Mouse (Mus musculus) heart, postnatal 0 days (tissue): Measurements from ENCODE around the gene Tipin.

Experiments used
- CTCF ChIP-seq: IDR thresholded peaks from 2 replicates; pipeline ENCODE4 v1.5.1; 2016; ENCODE audit warnings: antibody characterized with exemption, control low read depth, low read depth
- EP300 ChIP-seq: IDR thresholded peaks from 2 replicates; pipeline ENCODE4 v1.6.1; 2016; ENCODE audit warnings: antibody characterized with exemption, low read depth

DNA sequence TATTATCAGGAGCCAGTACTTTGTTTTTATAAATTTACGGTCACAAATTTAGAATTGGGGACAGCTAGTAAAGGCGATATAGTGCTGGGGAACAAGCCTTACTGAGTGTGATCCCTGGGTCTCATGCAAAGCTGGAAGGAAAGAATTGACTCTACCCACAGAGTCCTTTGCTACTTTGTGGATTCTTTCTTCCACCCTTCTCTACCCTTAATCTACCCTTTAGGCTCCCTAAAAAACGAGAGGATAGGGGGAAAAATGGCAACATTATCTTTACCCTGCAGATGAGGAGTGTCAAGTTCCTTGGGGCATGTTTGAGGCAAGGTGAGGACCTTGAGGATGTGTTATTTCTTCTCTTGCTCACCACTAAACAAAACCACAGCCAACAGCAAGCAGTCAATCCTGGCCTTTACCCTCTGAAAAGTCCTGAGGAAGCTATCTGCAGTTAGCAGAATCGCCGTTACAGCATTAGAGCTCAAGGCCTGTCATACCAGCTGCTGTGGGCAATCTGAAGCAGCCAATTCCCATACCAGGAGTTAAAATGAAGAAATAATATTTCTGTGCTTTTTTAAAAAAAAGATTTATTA, 1.1 kb downstream of the Tipin start:
- TF ChIP-seq EP300 (no peak), CTCF (no peak)
